Mouse (Mus musculus): ENCODE measurements at regions not wholly inside any gene's neighbourhood (a gene's known extent, or its start where the extent isn't known, plus 50 kb on each side); places are given as distances from the start of the nearest gene placed in this dataset.

DNA sequence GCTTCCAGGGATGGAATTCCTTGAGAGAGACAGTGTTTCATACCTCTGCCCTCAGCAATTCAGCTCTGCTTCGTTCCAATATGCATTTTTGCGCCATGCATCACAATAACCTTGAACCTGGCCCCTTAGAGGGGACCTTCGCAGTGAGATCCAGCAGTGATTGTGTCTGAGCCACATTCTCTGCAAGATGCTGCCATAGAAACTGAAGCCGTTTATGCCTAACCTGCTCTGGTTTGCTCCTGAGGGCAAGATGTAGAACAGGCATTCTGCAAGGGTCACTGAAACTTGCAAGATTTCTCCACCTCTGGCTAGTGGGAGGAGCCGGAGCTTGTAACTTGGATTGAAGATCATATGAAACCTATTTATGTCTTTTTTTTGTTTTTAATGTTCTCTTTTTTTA, 78.4 kb upstream of the Tsc22d2 start:
- Histone ChIP-seq H3K4me2 (ENCODE audit: low read depth, severe bottlenecking) (no peak overlapping the region), H3K4me1 (ENCODE audit: control insufficient read depth, insufficient read depth, low read length) (no peaks in the 10 kb centered on the region; the same call in 1 of the 2 replicates), H3K27ac (replicated peaks; ENCODE audit: low read depth, low read length) (no peak overlapping the region), H3K4me3 (ENCODE audit: low read depth, low read length) (no peak overlapping the region), H3K9me3 (ENCODE audit: control insufficient read depth, low read length) (no peaks in the 10 kb centered on the region), H3K9ac (ENCODE audit: low read length) (no peak overlapping the region), H3K27me3 (ENCODE audit: control insufficient read depth, insufficient read depth, low read length) (no peaks in the 10 kb centered on the region), H3K36me3 (ENCODE audit: control insufficient read depth, insufficient read depth, low read length) (no peaks in the 10 kb centered on the region)
- ATAC-seq (ENCODE audit: insufficient number of reproducible peaks, low FRiP score, low TSS enrichment, low read depth) (no peak), DNase-seq (ENCODE audit: low spot score) (no peak)
- WGBS, result 57% methylated on average over 5 of the region's 5 CpGs

DNA sequence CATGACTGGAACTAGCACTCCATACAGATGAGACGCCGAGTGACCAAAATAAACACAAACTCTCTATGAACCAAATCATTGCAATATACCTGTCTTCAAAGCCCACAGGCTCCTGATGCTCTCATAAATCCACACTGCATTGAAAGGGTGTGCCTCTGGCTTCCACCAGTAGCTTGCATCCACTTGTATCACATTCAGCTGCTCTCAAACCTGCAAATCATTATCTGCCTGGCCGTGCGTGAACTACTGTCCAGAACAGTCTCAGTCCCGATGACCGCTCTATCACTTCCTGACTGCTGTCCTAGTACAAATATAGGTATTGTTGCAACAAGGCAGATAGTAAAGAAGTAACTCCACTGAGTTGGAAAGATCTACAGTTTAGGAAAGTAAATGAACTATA, 77.9 kb upstream of the Tsc22d2 start:
- H3K27me3 ChIP-seq (ENCODE audit: control insufficient read depth, insufficient read depth, low read length), result no peaks in the 10 kb centered on the region

DNA sequence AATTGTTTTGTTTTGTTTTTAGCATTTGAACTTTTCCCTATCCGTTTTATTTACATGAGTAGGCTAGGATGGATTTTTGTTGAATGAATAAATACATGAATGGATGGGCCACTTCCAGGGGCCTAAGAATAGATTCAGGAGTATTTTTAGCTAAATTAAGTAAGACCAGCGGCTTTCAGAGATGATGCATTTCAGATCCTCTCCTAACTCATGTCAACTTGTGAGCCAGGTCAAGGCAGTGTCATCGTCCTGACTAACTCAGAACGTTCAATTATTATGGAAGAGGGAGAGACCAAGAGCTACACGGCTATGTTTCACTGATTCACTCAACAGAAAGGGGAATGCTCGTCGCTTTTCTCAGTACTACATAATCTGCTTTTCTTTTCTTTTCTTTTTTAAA, 75.5 kb upstream of the Tsc22d2 start:
- no peaks in the 10 kb centered on the region for H3K36me3 ChIP-seq (ENCODE audit: control insufficient read depth, insufficient read depth, low read length)
- ATAC-seq (ENCODE audit: insufficient number of reproducible peaks, low FRiP score, low TSS enrichment, low read depth) (no peak), DNase-seq (ENCODE audit: low spot score) (no peak)
- H3K27me3 ChIP-seq (ENCODE audit: control insufficient read depth, insufficient read depth, low read length), result no peaks in the 10 kb centered on the region
- no peak overlapping the region for H3K4me3 ChIP-seq (ENCODE audit: low read depth, low read length)
- no peak overlapping the region for H3K9ac ChIP-seq (ENCODE audit: low read length)
- 83% methylated on average over 7 of the region's 7 CpGs for WGBS
- H3K9me3 ChIP-seq (ENCODE audit: control insufficient read depth, low read length), result no peaks in the 10 kb centered on the region
- H3K27ac ChIP-seq (replicated peaks; ENCODE audit: low read depth, low read length), result no peak overlapping the region
- H3K4me2 ChIP-seq (ENCODE audit: low read depth, severe bottlenecking), result no peak overlapping the region
- no peaks in the 10 kb centered on the region; the same call in 1 of the 2 replicates for H3K4me1 ChIP-seq (ENCODE audit: control insufficient read depth, insufficient read depth, low read length)

More for the DNA sequence above, 77.9 kb upstream of the Tsc22d2 start:
- Histone ChIP-seq H3K9me3 (ENCODE audit: control insufficient read depth, low read length) (no peaks in the 10 kb centered on the region), H3K4me2 (ENCODE audit: low read depth, severe bottlenecking) (no peak overlapping the region), H3K9ac (ENCODE audit: low read length) (no peak overlapping the region), H3K36me3 (ENCODE audit: control insufficient read depth, insufficient read depth, low read length) (no peaks in the 10 kb centered on the region), H3K4me3 (ENCODE audit: low read depth, low read length) (no peak overlapping the region), H3K27ac (replicated peaks; ENCODE audit: low read depth, low read length) (no peak overlapping the region), H3K4me1 (ENCODE audit: control insufficient read depth, insufficient read depth, low read length) (no peaks in the 10 kb centered on the region; the same call in 1 of the 2 replicates)
- WGBS, result 69% methylated on average over 6 of the region's 6 CpGs
- ATAC-seq (ENCODE audit: insufficient number of reproducible peaks, low FRiP score, low TSS enrichment, low read depth) (no peak), DNase-seq (ENCODE audit: low spot score) (no peak)

DNA sequence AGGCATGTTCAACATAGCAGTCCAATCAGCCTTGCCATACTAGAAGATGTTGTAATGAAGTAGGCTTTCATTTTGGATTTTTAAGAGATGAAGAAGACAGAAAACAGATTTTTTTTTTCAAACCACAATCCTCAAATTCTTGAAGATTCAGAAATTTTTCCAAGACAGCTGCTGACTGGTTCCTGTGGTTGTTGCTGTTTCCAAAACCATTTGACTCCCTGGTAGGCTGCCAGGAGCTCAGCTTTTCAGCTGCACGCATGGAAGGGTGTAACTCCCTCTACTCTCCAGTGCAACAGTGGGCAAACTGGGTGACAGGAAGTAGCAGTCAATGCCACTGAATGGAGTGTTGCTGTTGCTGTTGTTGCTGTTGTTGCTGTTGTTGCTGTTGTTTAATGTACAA, 72.4 kb upstream of the Tsc22d2 start:
- Histone ChIP-seq H3K27ac (replicated peaks; ENCODE audit: low read depth, low read length) (no peak overlapping the region), H3K27me3 (ENCODE audit: control insufficient read depth, insufficient read depth, low read length) (no peaks in the 10 kb centered on the region), H3K4me3 (ENCODE audit: low read depth, low read length) (no peak overlapping the region), H3K4me1 (ENCODE audit: control insufficient read depth, insufficient read depth, low read length) (no peaks in the 10 kb centered on the region), H3K9ac (ENCODE audit: low read length) (no peak overlapping the region), H3K36me3 (ENCODE audit: control insufficient read depth, insufficient read depth, low read length) (no peaks in the 10 kb centered on the region), H3K9me3 (ENCODE audit: control insufficient read depth, low read length) (no peaks in the 10 kb centered on the region), H3K4me2 (ENCODE audit: low read depth, severe bottlenecking) (no peak overlapping the region)
- WGBS, result 69% methylated on average over 1 of the region's 1 CpGs
- DNase-seq (ENCODE audit: low spot score) (no peak), ATAC-seq (ENCODE audit: insufficient number of reproducible peaks, low FRiP score, low TSS enrichment, low read depth) (no peak)

DNA sequence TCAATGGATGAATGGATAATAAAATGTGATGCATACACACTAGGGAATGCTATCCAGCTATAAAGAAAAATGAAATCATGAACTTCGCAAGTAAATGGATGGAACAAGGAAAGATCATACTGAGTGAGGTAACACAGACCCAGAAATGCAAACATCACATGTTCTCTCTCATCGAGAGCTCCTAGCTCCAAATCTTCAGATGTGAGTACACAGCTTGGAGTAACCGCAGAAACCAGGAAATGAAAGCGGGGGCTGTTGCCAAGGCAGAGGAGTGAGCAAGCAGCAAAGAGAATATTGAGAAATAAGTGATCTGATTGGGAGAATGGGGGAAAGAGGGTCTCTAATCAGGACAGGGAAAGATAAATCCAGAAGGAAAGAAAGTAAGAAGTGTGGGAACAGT, 52.0 kb upstream of the Tsc22d2 start:
- Histone ChIP-seq H3K9me3 (ENCODE audit: control insufficient read depth, low read length) (no peaks in the 10 kb centered on the region), H3K9ac (ENCODE audit: low read length) (no peak overlapping the region), H3K27me3 (ENCODE audit: control insufficient read depth, insufficient read depth, low read length) (no peaks in the 10 kb centered on the region), H3K4me1 (ENCODE audit: control insufficient read depth, insufficient read depth, low read length) (no peaks in the 10 kb centered on the region), H3K36me3 (ENCODE audit: control insufficient read depth, insufficient read depth, low read length) (no peaks in the 10 kb centered on the region), H3K27ac (replicated peaks; ENCODE audit: low read depth, low read length) (no peak overlapping the region), H3K4me2 (ENCODE audit: low read depth, severe bottlenecking) (no peak overlapping the region), H3K4me3 (ENCODE audit: low read depth, low read length) (no peak overlapping the region)
- no peak for DNase-seq (ENCODE audit: low spot score)
- 90% methylated on average over 4 of the region's 4 CpGs for WGBS
- ATAC-seq (ENCODE audit: insufficient number of reproducible peaks, low FRiP score, low TSS enrichment, low read depth), result no peak

DNA sequence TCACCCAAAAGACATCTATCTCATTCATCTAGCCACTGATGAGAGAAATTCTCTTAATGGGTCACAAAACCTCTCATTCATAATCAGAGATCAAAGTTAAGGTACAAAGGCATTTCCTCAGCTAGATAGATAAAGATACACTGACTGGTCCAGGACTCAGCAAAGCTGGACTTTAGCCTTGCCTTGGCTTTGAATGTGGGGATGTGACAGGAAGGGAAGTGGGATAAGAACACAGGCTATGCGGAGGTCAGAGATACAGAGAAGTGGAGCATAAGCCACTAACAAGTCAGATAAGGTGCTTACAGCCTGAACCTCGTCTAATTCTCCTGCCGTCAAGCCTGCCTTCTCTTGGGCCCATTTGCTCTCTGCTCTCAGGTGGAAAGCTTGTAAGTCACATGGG, 50.0 kb upstream of the Tsc22d2 start:
- H3K9ac ChIP-seq (ENCODE audit: low read length), result no peak overlapping the region
- no peak overlapping the region for H3K4me2 ChIP-seq (ENCODE audit: low read depth, severe bottlenecking)
- no peak for ATAC-seq (ENCODE audit: insufficient number of reproducible peaks, low FRiP score, low TSS enrichment, low read depth)
- H3K9me3 ChIP-seq (ENCODE audit: control insufficient read depth, low read length), result no peaks in the 10 kb centered on the region
- no peaks in the 10 kb centered on the region for H3K27me3 ChIP-seq (ENCODE audit: control insufficient read depth, insufficient read depth, low read length)
- DNase-seq (ENCODE audit: low spot score), result no peak
- 73% methylated on average over 3 of the region's 3 CpGs for WGBS
- H3K4me3 ChIP-seq (ENCODE audit: low read depth, low read length), result no peak overlapping the region
- H3K27ac ChIP-seq (replicated peaks; ENCODE audit: low read depth, low read length), result no peak overlapping the region
- no peaks in the 10 kb centered on the region for H3K4me1 ChIP-seq (ENCODE audit: control insufficient read depth, insufficient read depth, low read length)
- no peaks in the 10 kb centered on the region for H3K36me3 ChIP-seq (ENCODE audit: control insufficient read depth, insufficient read depth, low read length)

All from limb, embryonic 11.5 days (tissue).